Mouse (Mus musculus) heart, postnatal 4 days (tissue): ENCODE data around the gene Faxc. TPM values are rescaled to one million over a fixed set of nuclear protein-coding genes. Genes with fewer than 3 reads are reported as not detected.

Experiments
- total RNA-seq, 2 experiments: library from RNA; stranded (reverse); gene quantifications; 2 replicates each; pipeline ENCODE4 v1.2.3; 2021

Gene Faxc
- total RNA-seq, 2 experiments from 2014 or later: 5.1 TPM

Other genes starting within 250 kb of the Faxc start
- not detected for gene Prdm13, start 245.4 kb upstream of the Faxc start, total RNA-seq
- gene Ccnc, start 203.6 kb upstream of the Faxc start, total RNA-seq: 10 to 100 TPM; 17.5 to 18.5 TPM
- 10 to 100 TPM; 12.8 to 13.6 TPM for gene Usp45, start 164.2 kb upstream of the Faxc start, total RNA-seq
- gene Tstd3, start 164.1 kb upstream of the Faxc start, total RNA-seq: 10 to 100 TPM; 10.9 to 13.0 TPM
- gene Pnisr, start 83.7 kb upstream of the Faxc start, total RNA-seq: 10 to 100 TPM; 50.7 to 58.4 TPM
- gene Coq3, start 51.7 kb upstream of the Faxc start, total RNA-seq: 10 to 100 TPM; 24.7 to 25.4 TPM